Comparison of ENCODE assay signal across 7 mouse cellular contexts in the genomic region with DNA sequence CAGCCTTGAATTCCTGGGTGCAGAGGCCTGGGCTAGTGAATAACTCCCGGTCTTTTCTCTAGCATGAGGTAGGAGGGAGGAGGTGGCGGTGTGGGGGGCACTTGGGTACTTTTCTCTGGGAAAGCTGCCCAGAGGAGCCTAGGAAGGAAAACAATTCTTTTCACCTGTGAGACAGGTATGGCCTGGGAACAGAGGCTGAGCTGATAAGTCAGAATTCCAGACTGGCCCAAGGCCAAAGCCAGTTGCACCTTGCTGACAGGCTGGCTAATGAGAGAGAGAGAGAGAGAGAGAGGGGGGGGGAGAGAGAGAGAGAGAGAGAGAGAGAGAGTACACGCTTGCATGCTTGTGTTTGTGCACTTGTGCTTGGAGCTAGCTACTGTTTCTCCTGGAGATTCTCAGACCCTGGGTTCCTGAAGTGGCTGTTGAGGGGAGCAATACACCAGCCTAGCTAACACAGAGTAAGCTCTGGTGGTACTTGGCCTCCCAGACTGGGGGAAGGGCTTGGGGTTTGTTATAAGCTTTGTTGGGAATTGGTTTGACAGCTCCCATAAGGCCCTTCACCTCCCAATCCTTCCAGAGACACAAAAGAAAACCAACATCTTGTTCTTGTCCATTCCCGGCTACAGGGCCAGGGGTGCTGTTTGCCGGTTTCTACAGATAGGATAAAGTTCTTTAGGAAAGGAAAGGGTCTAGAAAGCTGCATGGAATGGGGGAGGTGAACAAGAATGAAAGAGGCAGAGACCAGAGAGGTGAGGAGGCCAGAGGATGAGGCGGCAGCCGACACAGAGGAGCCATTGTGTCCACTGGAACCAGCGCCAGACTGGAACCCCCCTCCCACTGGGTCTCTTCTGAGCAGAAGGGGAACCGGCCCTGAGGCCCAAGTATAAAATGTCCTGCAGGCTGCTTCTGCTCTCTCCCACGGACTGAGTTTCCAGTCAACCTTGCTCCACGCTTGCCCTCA. TPM values are rescaled to one million over a fixed set of nuclear protein-coding genes. Genes with fewer than 3 reads are reported as not detected.
DNase-seq lines count a peak whose midpoint lies in the region; ATAC-seq and TF ChIP-seq lines count a peak whose summit lies in the region.

A gene (plus strand): TSS at position 739 of the 961 bp plus-strand sequence.

- TF ChIP-seq CTCF in G1E (IDR thresholded peaks at IDR 0.05; ENCODE audit: low read depth, low read length), result no peak
- TF ChIP-seq CTCF in bone marrow macrophage, adult 2 months (IDR thresholded peaks at IDR 0.05; ENCODE audit: low read depth, low read length), result no peak

- 21% methylated on average over 11 of the region's 11 CpGs for WGBS in hindbrain, embryonic 11.5 days
- 42% methylated on average over 11 of the region's 11 CpGs for WGBS in liver, embryonic 13.5 days (ENCODE audit: insufficient replicate concordance)
- WGBS in neural tube, embryonic 13.5 days, result 27% methylated on average over 11 of the region's 11 CpGs

- ATAC-seq in G1E (ENCODE audit: extremely low read depth, insufficient number of reproducible peaks, low FRiP score, poor library complexity, severe bottlenecking), result no peak
- no peak for ATAC-seq in hindbrain, embryonic 11.5 days (ENCODE audit: low FRiP score)
- no peak for ATAC-seq in liver, embryonic 13.5 days (ENCODE audit: low read depth)
- ATAC-seq in neural tube, embryonic 13.5 days (ENCODE audit: low read depth), result no peak

- no peaks in the 10 kb centered on the region for H3K9me3 ChIP-seq in G1E (replicated peaks)
- H3K9me3 ChIP-seq in hindbrain, embryonic 11.5 days (ENCODE audit: control insufficient read depth, low read length), result no peaks in the 10 kb centered on the region
- H3K9me3 ChIP-seq in liver, embryonic 13.5 days (replicated peaks), result no peaks in the 10 kb centered on the region
- no peaks in the 10 kb centered on the region for H3K9me3 ChIP-seq in neural tube, embryonic 13.5 days

- H3K27ac ChIP-seq in bone marrow macrophage, adult 2 months (ENCODE audit: insufficient read depth, low read depth, low read length), result no peak within 1 kb of the TSS
- H3K27ac ChIP-seq in hindbrain, embryonic 11.5 days (ENCODE audit: low read depth, low read length), result peak within 1 kb of the TSS; percentile 49; the same call in 1 of the 2 replicates
- peak within 1 kb of the TSS; percentile 98 for H3K27ac ChIP-seq in liver, embryonic 13.5 days
- peak within 1 kb of the TSS; percentile 23; the same call in 1 of the 2 replicates for H3K27ac ChIP-seq in neural tube, embryonic 13.5 days (replicated peaks)

- 0 out of 2 replicates have a peak within 1 kb of the TSS, but pooled peaks have one; percentile 3 for H3K9ac ChIP-seq in hindbrain, embryonic 11.5 days (ENCODE audit: low read depth, low read length)
- H3K9ac ChIP-seq in liver, embryonic 13.5 days, result peak within 1 kb of the TSS; percentile 91
- peak within 1 kb of the TSS; percentile 66 for H3K9ac ChIP-seq in neural tube, embryonic 13.5 days

- peak within 1 kb of the TSS; percentile 77 for H3K4me2 ChIP-seq in hindbrain, embryonic 11.5 days (replicated peaks; ENCODE audit: low read depth, low read length)
- H3K4me2 ChIP-seq in liver, embryonic 13.5 days, result peak within 1 kb of the TSS; percentile 95
- H3K4me2 ChIP-seq in neural tube, embryonic 13.5 days, result peak within 1 kb of the TSS; percentile 80

- H3K4me3 ChIP-seq in G1E (ENCODE audit: low read depth, low read length), result peak within 1 kb of the TSS; percentile 79
- H3K4me3 ChIP-seq in bone marrow macrophage, adult 2 months (ENCODE audit: insufficient read depth, low read length), result peak within 1 kb of the TSS; percentile 7; the same call in 1 of the 2 replicates
- peak within 1 kb of the TSS; percentile 46 for H3K4me3 ChIP-seq in hindbrain, embryonic 11.5 days (ENCODE audit: low read depth, low read length)
- peak within 1 kb of the TSS; percentile 71 for H3K4me3 ChIP-seq in liver, embryonic 13.5 days (replicated peaks)
- H3K4me3 ChIP-seq in neural tube, embryonic 13.5 days, result peak within 1 kb of the TSS; percentile 43

- H3K36me3 ChIP-seq in G1E (replicated peaks), result peaks cover 19% of the 10 kb centered on the region
- no peaks in the 10 kb centered on the region for H3K36me3 ChIP-seq in hindbrain, embryonic 11.5 days (ENCODE audit: control insufficient read depth, insufficient read depth, low read length)
- peaks cover 5% of the 10 kb centered on the region for H3K36me3 ChIP-seq in liver, embryonic 13.5 days
- peaks cover under 1% of the 10 kb centered on the region; the same call in 1 of the 2 replicates for H3K36me3 ChIP-seq in neural tube, embryonic 13.5 days

- peaks cover 60% of the 10 kb centered on the region for H3K4me1 ChIP-seq in G1E (ENCODE audit: insufficient read depth, low read depth, low read length)
- H3K4me1 ChIP-seq in bone marrow macrophage, adult 2 months (ENCODE audit: control insufficient read depth, insufficient read depth, low read length), result no peaks in the 10 kb centered on the region
- H3K4me1 ChIP-seq in hindbrain, embryonic 11.5 days (replicated peaks; ENCODE audit: control insufficient read depth, insufficient read depth, low read length), result peaks cover 27% of the 10 kb centered on the region
- peaks cover 51% of the 10 kb centered on the region for H3K4me1 ChIP-seq in liver, embryonic 13.5 days (replicated peaks)
- H3K4me1 ChIP-seq in neural tube, embryonic 13.5 days (replicated peaks), result peaks cover 44% of the 10 kb centered on the region

- TF ChIP-seq POLR2A in bone marrow macrophage, adult 2 months (IDR thresholded peaks at IDR 0.05; ENCODE audit: borderline replicate concordance, low read depth, low read length), result no peak

- DNase-seq in G1E (ENCODE audit: low spot score), result no peak
- DNase-seq in hindbrain, embryonic 11.5 days (ENCODE audit: low spot score), result peak; percentile 69
- DNase-seq in liver, embryonic 13.5 days, result no peak
- DNase-seq in urinary bladder, postnatal 10 days (ENCODE audit: low spot score), result no peak
- no peak for DNase-seq in gastrocnemius, postnatal 10 days

- peaks cover 14% of the 10 kb centered on the region; the same call in 1 of the 2 replicates for H3K27me3 ChIP-seq in G1E (ENCODE audit: insufficient read depth, low read length)
- H3K27me3 ChIP-seq in hindbrain, embryonic 11.5 days (ENCODE audit: control insufficient read depth, insufficient read depth, low read length), result peaks cover 34% of the 10 kb centered on the region
- H3K27me3 ChIP-seq in liver, embryonic 13.5 days, result peaks cover 71% of the 10 kb centered on the region
- H3K27me3 ChIP-seq in neural tube, embryonic 13.5 days, result peaks cover 65% of the 10 kb centered on the region

RNA-seq across cellular contexts. Expression of the gene that starts here (rescaled TPM):
- total RNA-seq in G1E (2014; fragmentation: Nextera tagmentation) (1.5 and 2.3 TPM in 2 replicates), G1E (2017) (22.1 and 30.6 TPM in 2 replicates)
- 16.7 and 17.1 TPM in 2 replicates for polyA plus RNA-seq in G1E (2012)
- polyA plus RNA-seq in bone marrow macrophage, adult 2 months (2012; ENCODE audit: insufficient read depth, insufficient read length, missing spikeins), result not detected in 2 replicates
- polyA plus RNA-seq in hindbrain, embryonic 11.5 days (2014; fragmentation: Nextera tagmentation; extraction: Ambion mirVana), result 8.1 and 10.0 TPM in 2 replicates
- 28.5 and 32.7 TPM in 2 replicates for polyA plus RNA-seq in liver, embryonic 13.5 days (2015; fragmentation: Nextera tagmentation; extraction: Ambion mirVana)
- 3.7 and 6.1 TPM in 2 replicates for polyA plus RNA-seq in neural tube, embryonic 13.5 days (2015; fragmentation: Nextera tagmentation; extraction: Ambion mirVana)
- 1 to 10 TPM; 3.7 to 4.0 TPM for total RNA-seq in gastrocnemius, postnatal 10 days (2021)

Comparison
In these comparisons a context has a peak if more than half of its experiments do, and no peak if none do; other contexts are left out.
1. H3K4me3 ChIP-seq: peak in every context shown above with its lines; median percentile 79 in G1E; 71 in liver, embryonic 13.5 days; 46 in hindbrain, embryonic 11.5 days; 43 in neural tube, embryonic 13.5 days; 7 in bone marrow macrophage, adult 2 months.
2. H3K9ac ChIP-seq: peak in every context shown above with its lines; median percentile 91 in liver, embryonic 13.5 days; 66 in neural tube, embryonic 13.5 days; 3 in hindbrain, embryonic 11.5 days.